Mouse (Mus musculus) urinary bladder, adult 2 months (tissue): ENCODE results near the gene Dnm3. TPM values are rescaled to one million over a fixed set of nuclear protein-coding genes. Genes with fewer than 3 reads are reported as not detected.

Experiments used
- DNase-seq: peaks from one replicate; pipeline ENCODE4 v3.0.0; 2022; ENCODE audit warnings: low spot score
- polyA plus RNA-seq: library from polyadenylated mRNA; depleted of rRNA; stranded (reverse); fragments of >200 nt; gene quantifications from 2 replicates; pipeline ENCODE4 v1.2.3, GENCODE M21; 2012

Gene Dnm3
- polyA plus RNA-seq, 1 experiment: 4.2 TPM

DNA sequence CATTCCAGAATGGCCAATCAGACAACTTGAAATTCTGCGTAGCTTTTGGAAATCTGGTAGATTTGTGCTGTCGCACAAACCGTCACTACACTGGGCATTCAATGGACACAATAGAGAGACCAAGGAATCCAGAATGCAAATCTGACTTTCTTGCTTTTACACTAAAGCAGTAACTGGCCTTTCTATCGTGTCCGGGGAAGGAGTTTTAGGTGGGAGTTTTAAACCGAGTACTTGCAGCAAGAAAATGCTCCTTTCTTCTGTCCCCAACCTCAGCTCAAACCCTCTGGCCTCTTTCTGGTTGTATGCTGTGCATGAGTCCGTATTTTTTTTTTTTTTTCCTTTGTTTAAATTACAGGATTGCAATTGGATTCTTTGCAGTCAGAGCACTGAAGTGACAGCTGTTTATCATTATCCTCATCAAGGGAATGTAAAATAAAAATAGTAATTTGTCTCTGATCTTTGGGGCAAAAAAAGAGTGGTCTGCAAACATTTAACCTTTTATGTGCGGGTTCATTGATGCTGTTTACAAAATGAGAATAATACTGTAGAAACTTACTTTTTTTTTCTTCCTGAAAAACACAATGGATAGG is 454.1 kb downstream of the Dnm3 start:
- no peak for DNase-seq

- no peak for DNase-seq
Measured at GRCm38 (mm10) chr1:162020766-162021165, 457.1 kb downstream of the Dnm3 start.

GRCm38 (mm10) chr1:162020303-162020731 is 457.5 kb downstream of the Dnm3 start:
- DNase-seq: no peak

GRCm38 (mm10) chr1:162018601-162018977 is 459.2 kb downstream of the Dnm3 start:
- no peak for DNase-seq

- DNase-seq: no peak
Measured at GRCm38 (mm10) chr1:162017975-162018600, 459.7 kb downstream of the Dnm3 start.

DNA sequence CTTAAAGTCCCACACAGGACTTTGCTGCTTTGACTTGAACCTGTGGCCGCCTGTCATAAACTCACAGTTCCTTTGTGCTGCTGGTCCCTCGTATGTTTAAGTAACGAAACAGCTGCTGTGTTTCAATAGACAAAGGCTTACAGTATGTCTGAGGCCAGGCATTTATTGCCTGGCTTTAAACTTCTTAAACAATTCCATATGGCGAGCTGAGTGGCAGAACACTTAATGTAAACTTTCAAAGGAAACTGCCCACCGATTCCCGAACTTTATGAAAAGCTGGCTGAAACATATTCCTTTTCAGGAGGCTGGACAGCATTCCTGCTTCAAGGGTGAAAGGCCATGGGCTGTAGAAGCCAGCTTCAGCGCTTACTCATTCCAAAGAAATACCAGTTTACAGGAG is 460.9 kb downstream of the Dnm3 start:
- DNase-seq: no peak

DNA sequence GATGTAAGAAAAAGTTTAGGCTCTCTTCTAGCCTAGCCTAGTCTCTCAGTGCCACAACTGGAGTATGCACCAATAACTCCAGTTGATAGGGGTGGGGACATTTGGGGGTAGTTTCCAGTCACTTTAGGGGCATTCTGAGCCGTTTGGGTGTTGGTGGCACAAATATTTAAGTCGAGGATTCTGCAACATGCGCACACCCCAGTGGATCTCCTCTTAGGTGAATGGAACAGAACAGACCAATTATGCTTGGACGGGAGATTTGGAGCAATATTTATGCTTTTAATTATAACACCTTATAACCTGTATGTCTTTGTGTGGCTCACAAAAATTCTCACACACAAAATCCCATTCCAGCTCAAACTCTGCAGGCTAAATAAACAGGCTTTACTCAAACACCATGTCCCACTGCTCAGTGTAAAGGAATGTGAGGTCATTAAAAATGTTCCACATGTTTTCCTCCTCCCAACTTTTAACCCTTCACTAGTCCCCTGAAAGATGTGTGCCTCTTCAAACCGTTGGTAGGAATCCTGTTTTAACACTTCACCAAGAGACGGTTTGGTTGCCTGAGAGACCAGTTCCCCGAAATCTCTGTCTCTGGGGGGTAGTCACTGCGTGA is 462.5 kb downstream of the Dnm3 start:
- DNase-seq: no peak

GRCm38 (mm10) chr1:162013561-162013960 is 464.3 kb downstream of the Dnm3 start:
- no peak for DNase-seq

GRCm38 (mm10) chr1:162011523-162012245 is 466.1 kb downstream of the Dnm3 start:
- no peak for DNase-seq

DNA sequence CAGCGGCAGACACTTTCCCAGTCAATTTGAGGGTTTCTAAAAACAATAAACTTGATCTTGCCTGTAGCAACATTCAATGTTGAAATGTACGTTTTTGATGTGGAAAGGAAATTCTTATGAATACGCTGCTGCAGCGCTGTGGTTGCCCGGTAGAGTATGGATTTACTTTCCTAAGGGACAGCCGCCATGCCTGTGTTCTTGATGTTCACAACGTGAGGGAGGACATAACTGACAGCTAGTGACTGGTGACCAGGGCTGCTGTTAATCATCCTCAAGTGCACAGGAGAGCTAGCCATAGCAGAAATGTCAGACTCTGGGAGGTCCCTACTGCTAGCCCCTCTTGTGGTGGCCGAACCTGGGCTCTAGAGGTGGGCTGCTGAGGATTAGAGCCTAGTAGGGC is 468.7 kb downstream of the Dnm3 start:
- no peak for DNase-seq

- no peak for DNase-seq
Measured at GRCm38 (mm10) chr1:162008631-162009067, 469.2 kb downstream of the Dnm3 start.

- no peak for DNase-seq
Measured at GRCm38 (mm10) chr1:162008208-162008607, 469.6 kb downstream of the Dnm3 start.

DNA sequence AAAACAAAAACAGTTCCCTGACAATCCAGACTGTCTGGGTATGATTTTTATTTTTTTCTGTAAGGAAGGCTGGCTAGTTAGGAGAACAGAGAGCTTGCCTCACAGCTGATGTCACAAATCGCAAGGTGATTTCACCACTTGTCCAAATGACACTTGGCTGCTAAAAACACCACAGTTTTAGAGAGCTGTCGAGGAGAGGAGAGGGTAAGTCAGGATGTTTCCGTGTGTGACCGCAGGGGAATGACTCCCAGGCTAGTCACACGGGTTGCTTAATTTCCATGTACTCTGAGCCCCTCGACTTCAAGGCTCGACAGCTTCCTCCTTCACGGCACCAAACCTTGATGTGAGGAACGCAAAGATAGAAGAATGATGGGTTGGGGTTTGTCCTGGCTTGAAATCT is 471.7 kb downstream of the Dnm3 start:
- DNase-seq: no peak

GRCm38 (mm10) chr1:162004821-162005770 is 472.7 kb downstream of the Dnm3 start:
- DNase-seq: no peak

DNA sequence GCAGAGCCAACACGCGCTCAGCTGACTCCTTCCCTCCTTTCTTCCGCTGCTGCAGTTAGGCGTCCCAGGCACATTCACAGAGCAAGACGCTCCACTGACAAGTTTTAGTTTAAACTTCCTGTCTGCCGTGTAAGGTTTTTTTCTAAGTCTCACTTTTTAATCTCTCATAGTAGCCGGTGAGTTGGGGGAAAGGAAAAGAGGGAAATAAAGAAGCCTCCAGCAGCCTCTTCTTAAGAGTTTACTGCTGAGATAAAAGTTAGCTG is 473.4 kb downstream of the Dnm3 start:
- no peak for DNase-seq

GRCm38 (mm10) chr1:162003729-162004517 is 473.9 kb downstream of the Dnm3 start:
- DNase-seq: no peak

DNA sequence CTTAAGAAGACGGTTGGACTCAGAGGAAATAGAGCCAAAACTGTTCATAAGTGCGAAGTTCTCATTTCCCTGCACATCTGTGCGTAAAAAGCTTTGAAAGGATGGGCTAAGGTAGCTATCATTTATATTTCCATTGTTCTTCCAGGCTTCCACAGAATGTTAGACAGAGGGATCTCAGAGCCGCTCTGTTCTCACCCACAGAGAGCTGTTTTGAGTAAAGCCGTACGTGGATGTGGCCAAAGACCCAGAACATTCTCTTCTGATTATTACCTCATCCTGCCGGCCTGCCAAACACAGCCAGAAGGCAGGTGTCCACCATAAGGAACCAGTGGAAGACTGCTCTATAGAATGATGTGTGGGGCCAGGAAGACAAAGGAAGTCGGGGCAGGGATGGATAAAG is 476.5 kb downstream of the Dnm3 start:
- DNase-seq: no peak

GRCm38 (mm10) chr1:161999882-162000371 is 477.9 kb downstream of the Dnm3 start:
- no peak for DNase-seq

GRCm38 (mm10) chr1:161999338-161999737 is 478.5 kb downstream of the Dnm3 start:
- DNase-seq: no peak

GRCm38 (mm10) chr1:161998781-161999180 is 479.1 kb downstream of the Dnm3 start:
- DNase-seq: no peak

DNA sequence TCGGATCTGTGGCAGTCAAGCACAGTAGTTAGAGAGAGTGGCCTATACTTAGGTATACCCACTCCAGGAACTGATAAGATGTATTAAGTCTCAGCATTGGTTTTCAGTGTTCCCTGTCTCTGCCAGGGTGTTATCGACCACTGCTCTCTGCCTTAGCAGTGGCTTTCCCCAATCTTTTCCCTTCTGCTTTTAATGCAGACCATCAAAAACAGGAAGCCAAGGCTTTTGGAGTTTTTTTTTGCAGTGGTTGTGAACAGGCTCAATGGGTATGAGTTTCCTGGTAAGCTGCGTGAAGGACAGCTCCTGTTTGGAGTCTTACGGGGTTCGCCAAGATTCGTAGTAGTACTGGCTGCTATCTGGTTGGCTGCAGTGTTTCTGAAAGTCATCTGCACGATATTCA is 485.4 kb downstream of the Dnm3 start:
- no peak for DNase-seq
